Mouse (Mus musculus) ES-Bruce4 (cell line): ENCODE results near the gene Syngr3.

Source experiments
- CTCF ChIP-seq: IDR thresholded peaks from one replicate; pipeline ENCODE4 v1.8.1; 2011; ENCODE audit warnings: low read depth, low read length
- EP300 ChIP-seq: IDR thresholded peaks from 2 replicates; pipeline ENCODE4 v1.6.1; 2011; ENCODE audit warnings: low read depth, low read length; ENCODE audit not compliant: insufficient read depth

GRCm38 (mm10) chr17:24708646-24709045 is 18.9 kb upstream of the Syngr3 start:
- TF ChIP-seq CTCF (no peak), EP300 (no peak)
